Mouse (Mus musculus) midbrain, postnatal 0 days (tissue): Measurements from ENCODE around the gene Ppox. TPM values are rescaled to one million over a fixed set of nuclear protein-coding genes. Genes with fewer than 3 reads are reported as not detected.

Source experiments
- ATAC-seq: fragments of 200-750 bp; cut with Nextera tagmentation; 2 replicates; pipeline ENCODE4 v1.8.0; 2017; ENCODE audit warnings: moderate number of reproducible peaks, mild to moderate bottlenecking, moderate TSS enrichment, moderate library complexity; ENCODE audit not compliant: low FRiP score
- DNase-seq: peaks from one replicate; pipeline ENCODE4 v3.0.0-alpha.2; 2015; ENCODE audit warnings: low spot score
- H3K27ac ChIP-seq: fragments of 300-500 bp; sonication (generic); 2 replicates; pipeline ENCODE4 v1.5.1; 2014; ENCODE audit warnings: low read depth, mild to moderate bottlenecking, low read length, mixed read lengths
- H3K27me3 ChIP-seq: fragments of 300-500 bp; sonication (generic); 2 replicates; pipeline ENCODE4 v1.6.1; 2014; ENCODE audit warnings: low read length, control low read depth, mixed read lengths; ENCODE audit not compliant: insufficient read depth
- H3K36me3 ChIP-seq: fragments of 300-500 bp; sonication (generic); 2 replicates; pipeline ENCODE4 v1.6.1; 2014; ENCODE audit warnings: low read length, control low read depth, mixed read lengths; ENCODE audit not compliant: insufficient read depth
- H3K4me1 ChIP-seq: fragments of 300-500 bp; sonication (generic); 2 replicates; pipeline ENCODE4 v1.6.1; 2014; ENCODE audit warnings: mild to moderate bottlenecking, control low read depth, antibody characterized with exemption, low read length, mixed read lengths; ENCODE audit not compliant: insufficient read depth
- H3K4me2 ChIP-seq: fragments of 300-500 bp; sonication (generic); 2 replicates; pipeline ENCODE4 v1.6.1; 2014; ENCODE audit warnings: low read depth, mild to moderate bottlenecking, low read length, mixed read lengths; ENCODE audit not compliant: poor library complexity, severe bottlenecking
- H3K4me3 ChIP-seq: fragments of 300-500 bp; sonication (generic); 2 replicates; pipeline ENCODE4 v1.5.1; 2014; ENCODE audit warnings: low read depth, mild to moderate bottlenecking, low read length, moderate library complexity
- H3K9ac ChIP-seq: fragments of 300-500 bp; sonication (generic); replicated peaks from 2 replicates; pipeline ENCODE4 v1.6.1; 2014; ENCODE audit warnings: mild to moderate bottlenecking, low read length, moderate library complexity, mixed read lengths; ENCODE audit not compliant: poor library complexity, severe bottlenecking
- H3K9me3 ChIP-seq: fragments of 300-500 bp; sonication (generic); 2 replicates; pipeline ENCODE4 v1.6.1; 2016; ENCODE audit warnings: low read length, control low read depth
- CTCF ChIP-seq: IDR thresholded peaks from 2 replicates; pipeline ENCODE4 v1.5.1; 2016; ENCODE audit warnings: antibody characterized with exemption, mild to moderate bottlenecking
- WGBS: fragments of 180-500 bp; shearing (Covaris S2); extraction: QIAGEN DNeasy Blood & Tissue Kit; methylation state at CpG from one replicate; pipeline ENCODE4 v1.1.7; 2014; 5-methylcytosine and 5-hydroxymethylcytosine counted together
- polyA plus RNA-seq: library from polyadenylated mRNA; unstranded; fragments of >200 nt; fragmentation: Nextera tagmentation; extraction: Ambion mirVana; gene quantifications from 2 replicates; pipeline ENCODE4 v1.2.1, GENCODE M21; 2015
- total RNA-seq: library from RNA; depleted of rRNA; stranded (reverse); fragments of >200 nt; gene quantifications from 2 replicates; pipeline ENCODE4 v1.2.3, GENCODE M21; 2014

Gene Ppox
- total and polyA plus RNA-seq, 2 experiments from 2014 or later, result 31.3 to 45.9 TPM

DNA sequence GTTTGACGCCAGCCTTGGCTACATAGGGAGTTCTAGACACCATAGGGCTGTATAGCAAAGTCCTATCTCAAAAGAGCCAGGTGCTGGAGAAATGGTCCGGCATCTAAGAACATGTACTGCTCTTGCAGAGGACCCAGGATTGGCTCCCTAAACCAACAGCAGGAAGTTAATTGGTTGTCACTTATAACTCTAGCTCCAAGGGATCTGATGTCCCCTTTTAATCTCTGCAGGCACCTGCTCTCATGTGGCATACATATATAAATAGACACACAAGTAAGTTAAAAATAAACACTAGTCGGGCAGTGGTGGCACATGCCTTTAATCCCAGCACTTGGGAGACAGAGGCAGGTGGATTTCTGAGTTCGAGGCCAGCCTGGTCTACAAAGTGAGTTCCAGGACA, 45.2 kb downstream of the Ppox start:
- peaks cover 62% of the 10 kb centered on the region for H3K36me3 ChIP-seq
- no peak for TF ChIP-seq CTCF

DNA sequence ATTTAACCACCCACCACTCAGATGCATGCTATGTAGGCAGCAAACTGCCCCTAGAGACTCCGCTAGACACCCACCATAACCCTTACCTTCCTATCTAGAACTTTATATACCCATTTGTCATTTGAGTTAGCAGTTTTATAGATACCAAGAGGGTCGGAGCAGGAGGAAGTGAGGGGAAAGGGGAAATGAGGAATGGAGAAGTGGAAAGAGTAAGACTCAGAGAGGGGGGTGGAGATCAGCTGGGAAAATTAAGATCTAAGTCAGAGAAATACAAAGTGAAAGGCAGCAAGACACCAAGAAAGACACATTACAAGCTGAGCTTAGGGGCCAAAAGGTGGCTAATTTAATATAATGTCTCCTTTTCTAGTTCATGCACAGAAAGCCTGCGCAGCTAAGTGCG, 46.4 kb downstream of the Ppox start:
- Histone ChIP-seq H3K4me2 (no peak overlapping the region), H3K36me3 (peaks cover 53% of the 10 kb centered on the region), H3K4me3 (no peak overlapping the region), H3K9ac (no peak overlapping the region), H3K9me3 (no peaks in the 10 kb centered on the region), H3K27ac (no peak overlapping the region), H3K4me1 (no peaks in the 10 kb centered on the region), H3K27me3 (no peaks in the 10 kb centered on the region)
- WGBS, result 91% methylated on average over 4 of the region's 4 CpGs
- DNase-seq (no peak), ATAC-seq (no peak)
- TF ChIP-seq CTCF, result no peak

More for the DNA sequence above, 45.2 kb downstream of the Ppox start:
- no peak overlapping the region for H3K4me2 ChIP-seq
- WGBS, result 89% methylated on average over 4 of the region's 4 CpGs
- ATAC-seq (no peak), DNase-seq (no peak)
- H3K9ac ChIP-seq, result no peak overlapping the region
- no peaks in the 10 kb centered on the region for H3K27me3 ChIP-seq
- no peak overlapping the region for H3K27ac ChIP-seq
- H3K9me3 ChIP-seq, result no peaks in the 10 kb centered on the region
- H3K4me3 ChIP-seq, result no peak overlapping the region
- H3K4me1 ChIP-seq, result no peaks in the 10 kb centered on the region

DNA sequence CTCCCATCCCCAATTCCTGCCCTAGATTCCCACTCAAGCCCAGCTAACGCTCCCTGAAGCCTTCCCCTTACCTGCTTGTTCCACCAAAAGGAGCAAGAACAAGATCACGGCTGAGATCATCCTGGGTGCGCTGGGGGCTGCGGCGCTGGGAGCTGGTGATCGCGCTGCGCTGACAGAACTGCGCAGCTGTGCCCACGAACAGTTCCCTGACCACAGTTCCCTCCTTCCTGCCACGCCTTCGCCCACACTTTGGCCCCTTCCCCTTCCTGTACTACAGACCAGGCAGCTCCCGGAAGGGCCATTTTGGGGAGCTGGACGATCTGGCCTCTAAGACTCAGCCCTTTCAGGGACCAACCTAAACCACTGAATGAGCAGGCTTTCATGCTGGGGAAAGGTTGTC, 46.9 kb downstream of the Ppox start, which contains the start of gene Fcer1g:
Gene Fcer1g, minus strand, starts transcription at position 240 of the 400 bp plus-strand sequence.
- Histone ChIP-seq H3K27me3 (no peaks in the 10 kb centered on the region), H3K9me3 (no peaks in the 10 kb centered on the region), H3K9ac (no peak within 1 kb of the TSS), H3K4me3 (no peak within 1 kb of the TSS), H3K4me1 (no peaks in the 10 kb centered on the region), H3K36me3 (peaks cover 51% of the 10 kb centered on the region), H3K4me2 (no peak within 1 kb of the TSS), H3K27ac (no peak within 1 kb of the TSS)
- TF ChIP-seq CTCF, result no peak
- WGBS, result 89% methylated on average over 14 of the region's 14 CpGs
- ATAC-seq (no peak), DNase-seq (no peak)

DNA sequence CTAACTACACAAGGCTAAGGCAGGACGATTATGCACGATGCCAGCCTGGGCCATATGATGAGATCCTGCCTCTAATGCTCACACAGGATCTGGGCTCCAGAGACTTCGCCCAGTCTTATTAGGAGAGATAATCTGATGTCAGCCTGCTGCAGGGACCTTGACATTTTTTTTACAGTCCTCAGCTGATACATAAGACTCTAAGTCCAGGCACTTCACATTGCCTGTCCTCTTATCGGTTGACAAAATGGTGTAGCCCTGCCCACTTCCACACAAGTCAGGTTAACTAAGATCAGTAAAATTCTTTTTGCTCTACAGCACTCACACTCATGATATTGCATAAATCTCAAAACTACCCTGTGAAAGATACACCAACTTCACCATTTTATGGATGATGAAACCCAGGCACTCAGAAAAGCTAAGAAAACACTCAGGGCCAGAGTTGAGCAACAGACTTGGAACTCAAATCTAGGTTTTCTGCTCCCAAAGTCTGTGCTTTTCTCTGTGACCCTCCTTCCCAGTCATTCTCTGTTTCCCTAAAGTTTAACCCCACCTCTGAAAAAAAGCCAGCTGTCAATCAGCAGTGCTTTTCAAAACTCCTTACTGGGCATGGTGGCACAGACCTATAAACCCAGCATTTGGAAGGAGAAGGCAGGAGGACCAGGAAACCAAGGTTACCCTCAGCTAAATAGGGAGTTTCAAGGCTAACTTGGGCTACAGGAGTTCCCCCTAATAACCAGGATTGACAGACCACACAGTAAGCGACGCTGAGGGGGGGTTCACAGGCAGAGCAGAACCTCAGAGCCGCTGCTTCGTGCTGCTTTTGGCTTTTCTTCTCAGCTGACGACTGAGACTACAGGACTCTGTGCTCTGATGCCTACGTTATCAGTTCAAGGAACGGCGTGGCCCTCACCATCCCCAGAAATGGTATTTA, 47.9 kb downstream of the Ppox start:
- Histone ChIP-seq H3K9ac (no peak overlapping the region), H3K4me3 (no peak overlapping the region), H3K36me3 (peaks cover 41% of the 10 kb centered on the region), H3K4me2 (no peak overlapping the region), H3K4me1 (no peaks in the 10 kb centered on the region), H3K9me3 (no peaks in the 10 kb centered on the region), H3K27ac (no peak overlapping the region), H3K27me3 (no peaks in the 10 kb centered on the region)
- DNase-seq (no peak), ATAC-seq (no peak)
- TF ChIP-seq CTCF, result no peak
- WGBS, result 82% methylated on average over 12 of the region's 12 CpGs

DNA sequence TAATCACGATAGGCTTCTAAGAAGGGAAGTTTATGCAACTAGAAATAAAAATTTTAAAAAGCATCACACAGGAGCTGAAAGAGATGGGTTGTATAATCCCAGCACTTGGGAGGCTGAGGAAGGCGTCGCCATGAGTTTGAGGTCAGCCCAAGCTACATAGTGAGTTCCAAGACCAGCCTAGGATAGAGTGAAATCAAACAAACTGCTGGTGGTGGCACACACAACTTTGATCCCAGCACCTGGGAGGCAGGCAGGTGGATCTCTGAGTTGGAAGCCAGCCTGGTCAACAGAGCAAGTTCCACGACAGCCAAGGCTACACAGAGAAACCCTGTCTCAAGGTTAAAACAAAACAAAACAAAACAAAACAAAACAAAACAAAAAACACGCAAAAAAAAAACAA, 48.6 kb downstream of the Ppox start:
- Histone ChIP-seq H3K9me3 (no peaks in the 10 kb centered on the region), H3K9ac (no peak overlapping the region), H3K4me1 (no peaks in the 10 kb centered on the region), H3K4me2 (no peak overlapping the region), H3K27ac (no peak overlapping the region), H3K27me3 (no peaks in the 10 kb centered on the region), H3K36me3 (peaks cover 34% of the 10 kb centered on the region), H3K4me3 (no peak overlapping the region)
- no peak for TF ChIP-seq CTCF
- ATAC-seq (no peak), DNase-seq (no peak)
- 84% methylated on average over 5 of the region's 5 CpGs for WGBS

DNA sequence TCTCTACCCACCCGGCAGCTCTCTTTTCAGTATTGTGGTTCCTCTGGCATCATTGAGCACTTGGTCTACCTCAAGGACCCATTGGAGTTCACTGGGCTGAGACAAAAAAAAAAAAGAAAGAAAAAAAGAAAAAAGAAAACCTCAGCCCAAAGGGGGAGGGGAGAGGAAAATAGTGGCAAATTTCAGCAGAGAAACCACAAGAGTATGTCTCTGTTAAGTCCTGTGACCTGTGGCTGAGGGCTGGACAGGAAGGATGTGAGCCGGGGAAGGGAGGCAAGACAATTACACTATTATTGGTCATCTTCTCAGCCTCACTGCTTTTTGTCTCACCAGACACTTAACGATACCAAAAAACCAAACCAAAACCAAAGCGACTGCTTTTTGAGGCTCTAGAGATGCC, 49.1 kb downstream of the Ppox start:
- no peaks in the 10 kb centered on the region for H3K27me3 ChIP-seq
- 77% methylated on average over 4 of the region's 4 CpGs for WGBS
- no peaks in the 10 kb centered on the region for H3K9me3 ChIP-seq
- H3K4me2 ChIP-seq, result no peak overlapping the region
- H3K9ac ChIP-seq, result no peak overlapping the region
- DNase-seq (no peak), ATAC-seq (no peak)
- peaks cover 29% of the 10 kb centered on the region for H3K36me3 ChIP-seq
- no peak for TF ChIP-seq CTCF
- no peak overlapping the region for H3K27ac ChIP-seq
- H3K4me3 ChIP-seq, result no peak overlapping the region
- no peaks in the 10 kb centered on the region for H3K4me1 ChIP-seq
